Mouse (Mus musculus): ENCODE measurements around the gene Ttll10. TPM values are rescaled to one million over a fixed set of nuclear protein-coding genes. Genes with fewer than 3 reads are reported as not detected.

Gene Ttll10
- total RNA-seq, 2 experiments from 2014 or later: not detected

GRCm38 (mm10) chr4:156030651-156031118, 28.5 kb downstream of the Ttll10 start:
- DNase-seq: no peak
- intact Hi-C loops (cut with DNase I): loop anchor here (5.0 kb wide), 1 partner anchor 38 kb away; the partner anchor contains the start of genes B3galt6 and Sdf4

- intact Hi-C loops (cut with DNase I): no loop called here
- DNase-seq: no peak
Observed at GRCm38 (mm10) chr4:156028580-156028979, 30.6 kb downstream of the Ttll10 start.

GRCm38 (mm10) chr4:156026013-156026412, 33.2 kb downstream of the Ttll10 start, which contains the start of gene Tnfrsf18:
TSS of gene Tnfrsf18 (plus strand) at chr4:156026164.
- no peak for DNase-seq
- intact Hi-C loops (cut with DNase I): no loop called here

- intact Hi-C loops (cut with DNase I): no loop called here
- DNase-seq: peak in 1 of 2 experiments; percentile 22
Observed at GRCm38 (mm10) chr4:156024184-156024583, 35.0 kb downstream of the Ttll10 start.

GRCm38 (mm10) chr4:156023520-156023919, 35.7 kb downstream of the Ttll10 start:
- intact Hi-C loops (cut with DNase I): no loop called here
- DNase-seq: no peak

GRCm38 (mm10) chr4:156021942-156022419, 37.2 kb downstream of the Ttll10 start:
- intact Hi-C loops (cut with DNase I): no loop called here
- no peak for DNase-seq

GRCm38 (mm10) chr4:156021381-156021780, 37.8 kb downstream of the Ttll10 start:
- intact Hi-C loops (cut with DNase I): no loop called here
- no peak for DNase-seq

GRCm38 (mm10) chr4:156019771-156020170, 39.4 kb downstream of the Ttll10 start:
- no peak for DNase-seq
- intact Hi-C loops (cut with DNase I): no loop called here

GRCm38 (mm10) chr4:156014436-156014835, 44.8 kb downstream of the Ttll10 start:
- DNase-seq: no peak
- intact Hi-C loops (cut with DNase I): no loop called here

GRCm38 (mm10) chr4:156013637-156014036, 45.6 kb downstream of the Ttll10 start, which contains the start of gene Tnfrsf4:
TSS of gene Tnfrsf4 (plus strand) at chr4:156013843.
- intact Hi-C loops (cut with DNase I): no loop called here
- DNase-seq: no peak

GRCm38 (mm10) chr4:156008369-156008768, 50.8 kb downstream of the Ttll10 start:
- no peak for DNase-seq
- intact Hi-C loops (cut with DNase I): no loop called here

- intact Hi-C loops (cut with DNase I): no loop called here
- DNase-seq: no peak
Observed at GRCm38 (mm10) chr4:156004109-156004508, 55.1 kb downstream of the Ttll10 start.

GRCm38 (mm10) chr4:155993606-155994005, 65.6 kb downstream of the Ttll10 start:
- DNase-seq: no peak
- intact Hi-C loops (cut with DNase I): loop anchor here (5.0 kb wide), 2 partner anchors 36 to 39 kb away; no protein-coding TSS in a partner anchor

- intact Hi-C loops (cut with DNase I): loop anchor here (5.0 kb wide), 2 partner anchors 36 to 39 kb away; no protein-coding TSS in a partner anchor
- peak in 1 of 2 experiments; percentile 99 for DNase-seq
Observed at GRCm38 (mm10) chr4:155992906-155993547, 66.2 kb downstream of the Ttll10 start.

- intact Hi-C loops (cut with DNase I): loop anchor here (5.0 kb wide), 2 partner anchors 35 to 40 kb away; no protein-coding TSS in a partner anchor
- peak; percentile 87 to 88 for DNase-seq
Observed at GRCm38 (mm10) chr4:155992241-155992905, 66.8 kb downstream of the Ttll10 start, which contains the start of the genes B3galt6 and Sdf4. TSS of gene B3galt6 (minus strand) at chr4:155992649. TSS of gene Sdf4 (plus strand) at chr4:155992872.

- intact Hi-C loops (cut with DNase I): loop anchor here (5.0 kb wide), 2 partner anchors 35 to 40 kb away; no protein-coding TSS in a partner anchor
- DNase-seq: no peak
Observed at GRCm38 (mm10) chr4:155991908-155992230, 67.3 kb downstream of the Ttll10 start.

GRCm38 (mm10) chr4:155991211-155991907, 67.9 kb downstream of the Ttll10 start:
- no peak for DNase-seq
- intact Hi-C loops (cut with DNase I): loop anchor here (5.0 kb wide), 2 partner anchors 34 to 41 kb away; no protein-coding TSS in a partner anchor

Measured in gastrocnemius, postnatal 36 days (tissue).